Mouse (Mus musculus) MEL (cell line): ENCODE data around the gene Ano8. TPM values are rescaled to one million over a fixed set of nuclear protein-coding genes. Genes with fewer than 3 reads are reported as not detected.

ENCODE experiments used
- DNase-seq: peaks from one replicate; pipeline ENCODE4 v3.0.0; 2011; ENCODE audit warnings: low read depth, low spot score
- H3K27ac ChIP-seq: 2 replicates; pipeline ENCODE4 v1.5.1; 2012; ENCODE audit warnings: low read depth, mild to moderate bottlenecking, control low read depth, low read length, moderate library complexity; ENCODE audit not compliant: control insufficient read depth
- H3K27me3 ChIP-seq, 2 experiments: fragments of 150-350 bp in 1 of 2; sonication (generic) in 1 of 2; 2 replicates each; pipeline ENCODE4 v1.6.1; 2012; ENCODE audit warnings: low read length in 2 of 2, mild to moderate bottlenecking in 2 of 2, improper control_type of control experiment in 1 of 2, moderate library complexity in 1 of 2; ENCODE audit not compliant: insufficient read depth in 2 of 2, control insufficient read depth in 1 of 2
- H3K36me3 ChIP-seq, 2 experiments: 2 replicates each; pipeline ENCODE4 v1.6.1; 2012 to 2014; ENCODE audit warnings: low read length in 2 of 2, improper control_type of control experiment in 1 of 2, inconsistent platforms in 1 of 2, mild to moderate bottlenecking in 1 of 2; ENCODE audit not compliant: insufficient read depth in 2 of 2, control insufficient read depth in 1 of 2
- H3K4me1 ChIP-seq, 2 experiments: fragments of 150-350 bp in 1 of 2; sonication (generic) in 1 of 2; 2 replicates each; pipeline ENCODE4 v1.6.1; 2012; ENCODE audit warnings: low read length in 2 of 2, improper control_type of control experiment in 1 of 2, mild to moderate bottlenecking in 1 of 2; ENCODE audit not compliant: insufficient read depth in 2 of 2, control insufficient read depth in 1 of 2
- H3K4me3 ChIP-seq, 2 experiments: fragments of 150-350 bp in 1 of 2; sonication (generic) in 1 of 2; 2 replicates each; pipeline ENCODE4 v1.5.1; 2012; ENCODE audit warnings: low read depth in 2 of 2, low read length in 2 of 2, mild to moderate bottlenecking in 2 of 2, moderate library complexity in 2 of 2, control low read depth in 1 of 2, improper control_type of control experiment in 1 of 2; ENCODE audit not compliant: control insufficient read depth in 1 of 2, insufficient read depth in 1 of 2
- H3K79me2 ChIP-seq: 2 replicates; pipeline ENCODE4 v1.6.1; 2012; ENCODE audit warnings: mild to moderate bottlenecking, low read length, moderate library complexity; ENCODE audit not compliant: control insufficient read depth, poor library complexity, insufficient read depth
- H3K9ac ChIP-seq: 2 replicates; pipeline ENCODE4 v1.6.1; 2012; ENCODE audit warnings: low read depth, mild to moderate bottlenecking, control low read depth, low read length, moderate library complexity; ENCODE audit not compliant: control insufficient read depth, poor library complexity, severe bottlenecking
- H3K9me3 ChIP-seq: fragments of 150-350 bp; sonication (generic); replicated peaks from 2 replicates; pipeline ENCODE4 v1.6.1; 2012; ENCODE audit warnings: mild to moderate bottlenecking, low read length, improper control_type of control experiment, moderate library complexity; ENCODE audit not compliant: insufficient read depth
- BHLHE40 ChIP-seq: IDR thresholded peaks from 2 replicates; pipeline ENCODE4 v1.6.1; 2012; ENCODE audit warnings: low read depth, mild to moderate bottlenecking, inconsistent platforms, low read length, improper control_type of control experiment, borderline replicate concordance
- CHD1 ChIP-seq: IDR thresholded peaks from 2 replicates; pipeline ENCODE4 v1.6.1; 2012; ENCODE audit warnings: low read depth, mild to moderate bottlenecking, inconsistent platforms, low read length, improper control_type of control experiment
- CHD2 ChIP-seq: IDR thresholded peaks from 2 replicates; pipeline ENCODE4 v1.6.1; 2011; ENCODE audit warnings: low read length, improper control_type of control experiment
- ELF1 ChIP-seq: IDR thresholded peaks from 2 replicates; pipeline ENCODE4 v1.6.1; 2014; ENCODE audit warnings: low read depth, mild to moderate bottlenecking, inconsistent platforms, low read length, improper control_type of control experiment, moderate library complexity
- EP300 ChIP-seq, 2 experiments: IDR thresholded peaks; 2 replicates each; pipeline ENCODE4 v1.6.1; 2011; ENCODE audit warnings: improper control_type of control experiment in 2 of 2, low read length in 2 of 2, low read depth in 1 of 2, mild to moderate bottlenecking in 1 of 2
- GATA1 ChIP-seq: IDR thresholded peaks from 2 replicates; pipeline ENCODE4 v1.6.1; 2011; ENCODE audit warnings: low read depth, low read length, improper control_type of control experiment
- HCFC1 ChIP-seq: IDR thresholded peaks from 2 replicates; pipeline ENCODE4 v1.6.1; 2012; ENCODE audit warnings: low read depth, mild to moderate bottlenecking, inconsistent platforms, low read length, improper control_type of control experiment, moderate library complexity
- KAT2A ChIP-seq: conservative IDR thresholded peaks from 2 replicates; pipeline ENCODE4 v1.6.1; 2012; ENCODE audit warnings: low read depth, low read length, improper control_type of control experiment, inconsistent platforms
- MAX ChIP-seq: IDR thresholded peaks from 2 replicates; pipeline ENCODE4 v1.6.1; 2011; ENCODE audit warnings: low read length, improper control_type of control experiment
- MAZ ChIP-seq: IDR thresholded peaks from 2 replicates; pipeline ENCODE4 v1.6.1; 2012; ENCODE audit warnings: low read depth, mild to moderate bottlenecking, inconsistent platforms, low read length, improper control_type of control experiment
- MEF2A ChIP-seq: IDR thresholded peaks from 2 replicates; pipeline ENCODE4 v1.6.1; 2014; ENCODE audit warnings: low read depth, mild to moderate bottlenecking, inconsistent platforms, low read length, improper control_type of control experiment; ENCODE audit not compliant: poor library complexity, insufficient replicate concordance, severe bottlenecking; ENCODE audit errors: extremely low read depth
- MYB ChIP-seq: IDR thresholded peaks from 2 replicates; pipeline ENCODE4 v1.6.1; 2011; ENCODE audit warnings: mild to moderate bottlenecking, low read depth, low read length, improper control_type of control experiment
- NELFE ChIP-seq: IDR thresholded peaks from 2 replicates; pipeline ENCODE4 v1.6.1; 2011; ENCODE audit warnings: low read depth, low read length, improper control_type of control experiment
- NRF1 ChIP-seq: IDR thresholded peaks from 2 replicates; pipeline ENCODE4 v1.6.1; 2014; ENCODE audit warnings: low read depth, mild to moderate bottlenecking, inconsistent platforms, low read length, improper control_type of control experiment, moderate library complexity; ENCODE audit not compliant: poor library complexity, insufficient read depth, severe bottlenecking
- POLR2A ChIP-seq, 2 experiments: IDR thresholded peaks; 2 replicates each; pipeline ENCODE4 v1.6.1; 2011 to 2012; ENCODE audit warnings: low read length in 2 of 2, mild to moderate bottlenecking in 2 of 2, control low read depth in 1 of 2, improper control_type of control experiment in 1 of 2, low read depth in 1 of 2, moderate library complexity in 1 of 2; ENCODE audit not compliant: control insufficient read depth in 1 of 2, insufficient read depth in 1 of 2, poor library complexity in 1 of 2
- POLR2AphosphoS2 ChIP-seq: IDR thresholded peaks from 2 replicates; pipeline ENCODE4 v1.6.1; 2011; ENCODE audit warnings: low read length, improper control_type of control experiment
- RCOR1 ChIP-seq: IDR thresholded peaks from 2 replicates; pipeline ENCODE4 v1.6.1; 2012; ENCODE audit warnings: low read depth, mild to moderate bottlenecking, inconsistent platforms, low read length, improper control_type of control experiment
- SIN3A ChIP-seq: IDR thresholded peaks from 2 replicates; pipeline ENCODE4 v1.6.1; 2012; ENCODE audit warnings: low read length, improper control_type of control experiment, inconsistent platforms
- TAL1 ChIP-seq: IDR thresholded peaks from 2 replicates; pipeline ENCODE4 v1.6.1; 2012; ENCODE audit warnings: mild to moderate bottlenecking, inconsistent platforms, low read length, moderate library complexity, mixed read lengths
- TBP ChIP-seq: IDR thresholded peaks from 2 replicates; pipeline ENCODE4 v1.8.0; 2011; ENCODE audit warnings: low read depth, low read length, improper control_type of control experiment
- TCF12 ChIP-seq: IDR thresholded peaks from 2 replicates; pipeline ENCODE4 v1.6.1; 2014; ENCODE audit warnings: low read depth, mild to moderate bottlenecking, inconsistent platforms, low read length, improper control_type of control experiment, moderate library complexity
- UBTF ChIP-seq: IDR thresholded peaks from 2 replicates; pipeline ENCODE4 v1.6.1; 2012; ENCODE audit warnings: low read depth, mild to moderate bottlenecking, inconsistent platforms, low read length, improper control_type of control experiment, moderate library complexity, borderline replicate concordance; ENCODE audit not compliant: insufficient read depth
- USF1 ChIP-seq: IDR thresholded peaks from 2 replicates; pipeline ENCODE4 v1.6.1; 2014; ENCODE audit warnings: low read depth, mild to moderate bottlenecking, inconsistent platforms, low read length, improper control_type of control experiment, moderate library complexity
- ZC3H11A ChIP-seq: IDR thresholded peaks from 2 replicates; pipeline ENCODE4 v1.6.1; 2012; ENCODE audit warnings: low read depth, mild to moderate bottlenecking, inconsistent platforms, low read length, improper control_type of control experiment
- ZNF384 ChIP-seq: IDR thresholded peaks from 2 replicates; pipeline ENCODE4 v1.6.1; 2012; ENCODE audit warnings: low read depth, mild to moderate bottlenecking, inconsistent platforms, low read length, improper control_type of control experiment
- polyA plus RNA-seq, 2 experiments: library from polyadenylated mRNA; stranded (reverse) in 1 of 2; unstranded in 1 of 2; fragments of >175 nt in 1 of 2; fragments of >200 nt in 1 of 2; gene quantifications; 2 replicates each; pipeline versions ENCODE4 v1.2.1 to v1.2.4; 2012; ENCODE audit warnings: low replicate concordance in 2 of 2, low read depth in 1 of 2; ENCODE audit not compliant: insufficient read length in 2 of 2, insufficient read depth in 1 of 2, missing spikeins in 1 of 2
- total RNA-seq: library from RNA; depleted of rRNA; stranded (reverse); fragments of 300-350 nt; gene quantifications from 2 replicates; pipeline ENCODE4 v1.2.3, GENCODE M21; 2012

Ano8 gene
- total and polyA plus RNA-seq, 3 experiments, result 3.9 to 4.8 TPM; not detected in 1

GRCm38 (mm10) chr8:71470913-71471255 is 14.9 kb downstream of the Ano8 start:
- Histone ChIP-seq H3K27ac (no peak overlapping the region), H3K79me2 (peaks cover 17% of the 10 kb centered on the region), H3K9me3 (no peaks in the 10 kb centered on the region), H3K36me3 (peaks cover 0 to 8% of the 10 kb centered on the region in 2 experiments; a peak in 1 of 4 replicates), H3K27me3 (no peaks in the 10 kb centered on the region), H3K9ac (no peak overlapping the region), H3K4me3 (no peak overlapping the region), H3K4me1 (peaks cover 0 to 17% of the 10 kb centered on the region in 2 experiments; a peak in 2 of 4 replicates)
- TF ChIP-seq TAL1, result no peak
- DNase-seq, result no peak

DNA sequence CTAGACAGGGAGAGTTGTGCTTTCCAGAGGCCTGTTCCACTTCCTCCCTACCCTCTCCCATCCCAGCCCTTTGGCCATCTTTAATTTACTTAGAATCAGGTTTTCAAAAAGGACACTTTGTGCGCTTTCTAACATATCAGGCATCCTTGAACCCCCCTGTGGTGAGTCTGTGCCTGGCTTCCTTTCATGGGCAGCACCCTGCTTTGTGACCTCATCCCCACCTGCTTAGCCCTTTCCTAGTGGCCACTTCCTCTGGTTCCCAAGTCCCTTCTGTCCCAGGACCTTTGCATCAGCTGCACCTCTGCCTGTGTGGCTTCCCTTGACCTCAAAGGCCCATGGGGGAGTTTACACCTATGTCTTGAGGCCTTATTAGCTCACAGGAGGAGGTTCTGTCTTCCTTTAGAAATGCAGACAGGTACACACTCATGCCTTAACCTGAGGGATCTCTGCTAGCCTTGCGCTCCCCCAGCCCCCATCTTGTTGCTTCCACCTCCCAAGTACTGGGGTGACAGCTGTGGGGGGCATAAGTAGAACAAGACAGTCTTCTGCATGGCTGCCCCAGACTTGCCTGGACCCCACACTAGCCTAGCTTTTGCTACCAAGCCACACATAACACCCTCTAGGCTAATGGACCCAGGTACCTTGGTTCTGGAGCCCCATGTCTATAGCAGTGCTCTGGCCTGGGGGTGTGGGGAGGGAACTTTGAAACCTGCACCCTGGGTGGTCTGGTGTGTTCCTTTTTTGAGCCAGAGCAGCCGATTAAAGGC is 15.4 kb downstream of the Ano8 start:
- H3K9ac ChIP-seq, result peak overlapping the region; percentile 58
- peaks cover 22% of the 10 kb centered on the region for H3K79me2 ChIP-seq
- peaks cover 0 to 11% of the 10 kb centered on the region in 2 experiments; a peak in 1 of 4 replicates for H3K36me3 ChIP-seq
- no peak overlapping the region for H3K27ac ChIP-seq
- DNase-seq, result no peak
- peaks cover 0 to 21% of the 10 kb centered on the region in 2 experiments; a peak in 2 of 4 replicates for H3K4me1 ChIP-seq
- H3K27me3 ChIP-seq, result no peaks in the 10 kb centered on the region
- peak overlapping the region in 1 of 2 experiments; percentile 61; a peak in 2 of 4 replicates for H3K4me3 ChIP-seq
- H3K9me3 ChIP-seq, result no peaks in the 10 kb centered on the region
- TF ChIP-seq ZC3H11A (no peak), ELF1 (no peak), GATA1 (no peak), USF1 (no peak), POLR2A (IDR thresholded peaks at IDR 0.05; ENCODE audit: control insufficient read depth in 1 of 2, insufficient read depth in 1 of 2, low read depth in 1 of 2, low read length in 2 of 2, poor library complexity in 1 of 2) (no peak), TBP (no peak), SIN3A (no peak), RCOR1 (no peak), ZNF384 (no peak), CHD2 (no peak), HCFC1 (no peak)

GRCm38 (mm10) chr8:71469411-71469810 is 16.4 kb downstream of the Ano8 start:
- peak overlapping the region; percentile 61 to 90 for H3K4me3 ChIP-seq
- H3K9ac ChIP-seq, result peak overlapping the region; percentile 58
- H3K4me1 ChIP-seq, result peaks cover 0 to 21% of the 10 kb centered on the region in 2 experiments; a peak in 2 of 4 replicates
- DNase-seq, result peak; percentile 53
- H3K27ac ChIP-seq, result no peak overlapping the region
- no peaks in the 10 kb centered on the region for H3K9me3 ChIP-seq
- peaks cover 0 to 11% of the 10 kb centered on the region in 2 experiments; a peak in 1 of 4 replicates for H3K36me3 ChIP-seq
- H3K79me2 ChIP-seq, result peaks cover 23% of the 10 kb centered on the region
- no peaks in the 10 kb centered on the region for H3K27me3 ChIP-seq
- peak; percentile 38; the same call in 1 of the 2 replicates for TF ChIP-seq HCFC1
- no peak for TF ChIP-seq NELFE
- no peak for TF ChIP-seq POLR2AphosphoS2
- no peak for TF ChIP-seq MYB
- peak; percentile 68 for TF ChIP-seq ELF1
- TF ChIP-seq MAX, result no peak
- TF ChIP-seq MAZ, result no peak; the same call in 1 of the 2 replicates
- TF ChIP-seq BHLHE40, result no peak
- peak; percentile 54 for TF ChIP-seq SIN3A
- TF ChIP-seq EP300 (IDR thresholded peaks at IDR 0.05; ENCODE audit: low read depth in 1 of 2, low read length in 2 of 2), result no peak
- no peak for TF ChIP-seq TCF12
- no peak for TF ChIP-seq MEF2A
- TF ChIP-seq CHD2, result no peak
- TF ChIP-seq UBTF, result no peak
- no peak for TF ChIP-seq NRF1
- TF ChIP-seq CHD1, result no peak
- no peak for TF ChIP-seq GATA1
- no peak; the same call in 1 of the 2 replicates for TF ChIP-seq KAT2A
